Mouse (Mus musculus) megakaryocyte, embryonic 14.5 days (primary cell): ENCODE results near the gene Otogl.

Experiments used
- FLI1 ChIP-seq: IDR thresholded peaks from 2 replicates; pipeline ENCODE4 v1.6.1; 2012; ENCODE audit warnings: low read length, inconsistent platforms, mixed read lengths
- GATA1 ChIP-seq: IDR thresholded peaks from 3 replicates; pipeline ENCODE4 v1.6.1; 2012; ENCODE audit warnings: mixed read lengths, low read length, inconsistent platforms, borderline replicate concordance

DNA sequence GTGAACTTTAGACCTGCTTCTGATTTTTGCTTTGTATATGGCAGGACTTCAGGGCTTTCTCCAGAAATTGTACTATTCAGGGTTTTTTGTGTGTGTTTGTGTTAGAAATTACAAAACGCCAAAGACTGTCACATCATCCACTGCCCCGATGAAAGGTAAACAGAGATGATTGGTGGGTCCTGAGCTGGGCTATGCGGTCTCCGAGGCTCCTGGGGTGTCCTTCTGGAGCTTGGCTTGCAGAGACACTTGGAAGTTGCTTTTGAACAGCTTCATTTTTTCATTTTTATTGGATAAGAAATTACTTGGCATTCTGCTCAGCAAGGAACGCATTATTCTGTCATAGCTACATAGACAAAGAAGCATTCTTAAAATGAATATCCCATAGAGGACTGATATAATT lies 44.7 kb upstream of the Otogl start:
- TF ChIP-seq GATA1 (no peak), FLI1 (no peak)
